Mouse (Mus musculus): Measurements from ENCODE around the gene Syt1.

Gene Syt1

GRCm38 (mm10) chr10:108596162-108596927, 414.4 kb downstream of the Syt1 start:
- POLR2A ChIA-PET = interaction anchor here in 1 of 4 experiments (0.6 to 1.0 kb wide), 2 partner anchors 15 to 193 kb away, joined by 3 to 5 read pairs; no protein-coding TSS in a partner anchor
- CTCF ChIA-PET = interaction anchor here in 1 of 4 experiments (0.6 kb wide), 1 partner anchor 124 kb away, joined by 6 read pairs; no protein-coding TSS in a partner anchor

- ChIA-PET POLR2A (interaction anchor here in 1 of 4 experiments (0.6 to 1.2 kb wide), 2 partner anchors 12 to 20 kb away, joined by 3 read pairs; no protein-coding TSS in a partner anchor), CTCF (no interaction called here)
These were observed 421.4 kb downstream of the Syt1 start for GRCm38 (mm10) chr10:108589355-108589754.

DNA sequence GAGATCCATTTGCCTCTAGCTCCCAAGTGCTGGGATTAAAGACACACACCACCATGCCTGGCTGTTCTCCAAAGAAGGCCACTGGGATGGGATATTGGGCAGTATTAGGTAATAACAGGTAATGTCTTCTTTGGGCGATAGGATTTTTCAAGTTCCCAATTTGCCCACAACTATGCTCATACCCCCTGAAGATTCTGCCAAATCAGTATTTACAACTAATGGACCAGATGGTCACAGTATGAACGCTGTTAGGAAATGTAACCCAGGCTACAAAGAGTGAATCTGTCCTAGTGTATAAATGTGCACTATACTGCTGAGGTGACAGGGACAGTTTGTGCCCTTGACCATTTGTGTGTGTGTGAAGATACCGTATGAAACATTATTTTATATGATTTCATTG, 421.9 kb downstream of the Syt1 start:
- ChIA-PET POLR2A (no interaction called here), CTCF (no interaction called here)

DNA sequence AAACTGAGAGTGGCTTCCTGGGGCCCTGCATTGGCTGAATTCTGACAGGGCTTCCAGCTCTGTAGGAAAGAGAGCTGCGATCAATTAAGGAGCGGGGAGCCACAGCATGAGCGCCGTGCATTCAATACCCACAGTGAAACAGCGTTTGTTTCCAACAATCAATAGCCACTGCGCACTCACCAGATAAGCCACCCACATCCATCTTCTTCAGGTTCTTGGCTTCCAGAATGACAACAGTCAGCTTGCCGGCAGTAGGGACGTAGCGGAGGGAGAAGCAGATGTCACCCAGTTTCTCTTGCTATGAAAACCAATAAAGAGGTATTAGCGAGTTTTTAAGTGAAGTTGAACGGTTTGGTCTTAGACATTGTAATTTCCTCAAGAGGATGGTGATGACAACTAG, 427.1 kb downstream of the Syt1 start:
- POLR2A ChIA-PET = no interaction called here
- CTCF ChIA-PET = no interaction called here

GRCm38 (mm10) chr10:108582397-108582730, 428.4 kb downstream of the Syt1 start:
- POLR2A ChIA-PET = no interaction called here
- CTCF ChIA-PET = no interaction called here

GRCm38 (mm10) chr10:108581555-108582396, 429.0 kb downstream of the Syt1 start:
- ChIA-PET POLR2A (interaction anchor here in 1 of 4 experiments (0.7 kb wide), 1 partner anchor 15 kb away, joined by 5 read pairs; no protein-coding TSS in a partner anchor), CTCF (interaction anchor here in 1 of 4 experiments (0.5 kb wide), 1 partner anchor 146 kb away, joined by 5 read pairs; no protein-coding TSS in a partner anchor)

DNA sequence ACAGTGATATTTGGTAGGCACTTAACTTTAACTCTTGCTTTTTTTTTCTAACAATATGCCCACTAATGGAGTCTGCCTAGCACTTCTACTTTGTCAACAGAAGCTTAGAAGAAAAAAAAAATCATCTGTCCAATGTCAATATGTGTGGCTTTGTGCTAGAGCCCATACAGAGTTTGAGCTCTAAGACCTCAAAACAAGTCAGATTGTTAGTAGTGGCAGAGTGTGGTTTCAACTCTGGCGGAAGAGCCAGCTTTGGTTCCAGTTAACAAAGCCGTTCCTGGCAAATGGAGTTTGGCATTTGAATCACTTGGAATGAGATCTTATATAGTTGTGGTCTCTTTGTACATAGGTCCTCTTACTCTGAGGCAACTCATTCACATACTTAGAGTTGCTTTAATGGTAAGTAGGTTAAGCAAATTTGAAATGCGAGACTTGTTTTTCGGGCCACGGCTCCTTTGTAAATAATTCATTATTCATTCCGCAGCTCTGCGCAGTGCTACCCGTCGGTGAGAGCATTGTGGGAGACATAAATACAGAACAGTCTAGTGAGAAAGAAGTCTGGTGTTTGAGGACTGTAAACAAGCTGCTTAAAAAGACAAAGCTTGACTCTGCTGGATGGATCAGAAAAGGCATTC, 429.9 kb downstream of the Syt1 start:
- POLR2A ChIA-PET = no interaction called here
- CTCF ChIA-PET = no interaction called here

DNA sequence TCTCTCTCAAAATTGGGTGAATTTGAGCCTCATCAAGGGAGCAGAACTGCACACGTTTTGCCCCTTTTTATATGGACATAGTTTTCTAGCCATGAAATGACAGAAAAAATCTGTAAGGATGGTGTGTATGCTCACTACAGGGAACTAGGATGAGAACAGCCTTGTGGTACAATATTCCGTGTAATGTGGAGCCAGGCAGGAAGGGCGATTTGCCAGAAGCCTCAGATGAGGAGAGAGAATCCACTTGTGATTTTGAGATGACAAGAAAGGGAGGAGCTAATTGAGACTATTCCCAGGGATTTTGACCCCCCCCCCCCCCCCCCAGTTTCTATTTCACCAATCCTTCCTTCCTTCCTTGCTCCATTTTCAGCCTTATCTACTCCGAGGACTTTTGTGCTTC, 431.4 kb downstream of the Syt1 start:
- CTCF ChIA-PET = no interaction called here

DNA sequence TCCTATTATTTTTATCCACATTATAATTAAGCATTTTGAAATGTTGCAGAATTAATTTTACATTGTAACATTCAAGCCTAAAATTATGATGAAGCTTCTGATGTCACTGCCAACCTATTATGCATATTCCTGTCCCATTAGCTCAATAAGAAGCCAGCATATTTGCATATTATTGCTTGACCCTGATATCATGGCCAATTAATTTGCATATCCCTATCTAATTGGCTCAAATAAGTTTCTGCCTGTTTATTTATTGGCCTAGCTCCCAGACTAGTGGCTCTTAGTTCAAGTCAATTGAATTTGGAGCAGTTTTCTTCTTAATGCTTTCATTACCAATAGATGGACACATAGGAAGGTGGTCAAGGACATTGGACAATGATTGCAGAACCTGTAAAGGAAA, 433.2 kb downstream of the Syt1 start:
- CTCF ChIA-PET = no interaction called here
- POLR2A ChIA-PET = interaction anchor here in 1 of 4 experiments (1.0 kb wide), 1 partner anchor 13 kb away, joined by 3 read pairs; no protein-coding TSS in a partner anchor

More for the DNA sequence above, 431.4 kb downstream of the Syt1 start:
- POLR2A ChIA-PET = interaction anchor here in 1 of 4 experiments (0.6 kb wide), 1 partner anchor 413 kb away, joined by 3 read pairs; no protein-coding TSS in a partner anchor

DNA sequence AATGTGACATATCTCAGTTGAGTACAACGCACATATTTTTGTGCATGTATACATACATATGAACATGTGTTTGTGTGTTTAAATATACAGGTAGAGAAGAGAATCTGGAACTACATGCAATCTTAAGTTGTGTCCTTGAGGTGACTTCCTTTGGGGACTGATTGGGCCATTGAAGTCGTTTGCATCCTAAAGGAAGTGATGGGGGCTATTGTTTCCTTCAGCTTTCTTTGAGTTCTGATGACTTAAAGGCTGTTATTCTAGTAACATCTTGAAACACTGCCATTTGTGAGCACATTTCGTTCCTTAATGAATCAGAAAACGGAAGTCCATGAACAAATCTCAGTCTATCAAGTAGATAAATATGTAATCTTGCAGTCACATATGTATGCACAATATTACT, 438.0 kb downstream of the Syt1 start:
- ChIA-PET POLR2A (no interaction called here), CTCF (no interaction called here)

DNA sequence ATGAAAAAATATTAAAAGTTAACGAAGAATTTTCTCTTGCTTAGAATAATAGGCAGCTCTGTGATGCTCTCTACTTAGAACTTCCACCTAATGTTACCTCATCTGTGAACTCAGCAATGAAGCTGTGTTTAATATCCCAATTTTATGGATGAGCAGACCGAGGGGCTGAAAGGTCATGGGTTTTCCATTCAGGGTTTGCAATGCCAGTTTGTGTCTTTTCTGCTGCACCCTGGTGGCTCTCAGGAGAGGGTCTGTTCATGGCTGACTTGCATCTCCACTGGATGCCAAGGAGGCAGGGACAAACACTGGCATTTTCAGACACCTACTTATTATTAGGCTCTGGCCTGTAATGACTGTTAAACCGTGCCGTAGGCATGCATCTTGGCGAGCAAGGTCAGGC, 439.7 kb downstream of the Syt1 start:
- POLR2A ChIA-PET = no interaction called here
- CTCF ChIA-PET = no interaction called here

GRCm38 (mm10) chr10:108569568-108570139, 441.1 kb downstream of the Syt1 start:
- POLR2A ChIA-PET = interaction anchor here in 2 of 4 experiments (0.6 to 2.3 kb wide), 7 partner anchors 272 to 1359 kb away, joined by 3 to 8 read pairs (median 4); no protein-coding TSS in a partner anchor
- CTCF ChIA-PET = interaction anchor here in 3 of 4 experiments (0.5 to 0.9 kb wide), 4 partner anchors 10 to 333 kb away, joined by 3 to 4 read pairs (median 3); no protein-coding TSS in a partner anchor

GRCm38 (mm10) chr10:108568925-108569324, 441.9 kb downstream of the Syt1 start:
- ChIA-PET POLR2A (interaction anchor here in 1 of 4 experiments (0.7 to 2.3 kb wide), 7 partner anchors 21 to 283 kb away, joined by 3 to 8 read pairs (median 3); no protein-coding TSS in a partner anchor), CTCF (interaction anchor here in 1 of 4 experiments (0.6 kb wide), 1 partner anchor 30 kb away, joined by 3 read pairs; no protein-coding TSS in a partner anchor)

DNA sequence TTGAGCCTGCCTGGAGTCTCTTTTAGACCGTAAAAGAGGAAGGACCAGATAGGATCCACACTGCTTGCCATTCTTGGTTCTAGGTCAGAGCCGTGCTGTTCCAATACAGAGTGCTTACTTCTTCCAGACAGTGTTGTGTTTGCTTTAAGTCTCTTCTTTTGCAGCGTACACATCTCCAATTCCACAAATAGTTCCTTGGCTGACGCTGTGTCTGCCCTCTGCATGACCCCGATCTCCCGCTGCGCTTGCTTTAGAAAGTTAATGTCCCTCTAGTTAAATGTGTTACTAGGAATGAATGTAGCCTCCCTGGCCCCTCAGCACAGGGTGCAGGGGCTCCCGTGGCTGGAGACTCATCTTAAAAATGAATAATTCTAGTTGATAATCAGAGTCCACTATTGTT, 442.6 kb downstream of the Syt1 start:
- ChIA-PET POLR2A (interaction anchor here in 1 of 4 experiments (0.8 to 2.3 kb wide), 5 partner anchors 53 to 283 kb away, joined by 3 to 8 read pairs (median 3); no protein-coding TSS in a partner anchor), CTCF (no interaction called here)

DNA sequence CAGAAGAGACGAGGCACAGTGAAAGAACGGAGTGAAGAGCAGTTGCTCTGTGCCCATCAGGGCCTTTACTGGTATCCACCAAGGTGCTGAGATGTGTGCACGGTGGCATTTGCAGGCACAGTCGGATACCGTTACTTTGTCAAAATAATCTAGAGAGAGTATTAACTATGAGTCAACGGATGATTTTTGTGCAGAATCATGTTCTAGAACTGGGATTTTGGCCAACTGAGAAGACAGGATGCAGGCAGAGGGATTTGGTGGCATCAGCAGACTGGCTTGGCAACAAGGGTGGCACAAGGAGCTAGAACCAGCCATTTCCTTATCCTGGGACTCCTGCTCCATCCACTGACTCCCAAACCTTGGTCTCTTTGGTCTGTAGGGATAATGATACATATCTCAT, 443.3 kb downstream of the Syt1 start:
- CTCF ChIA-PET = no interaction called here
- POLR2A ChIA-PET = interaction anchor here in 1 of 4 experiments (0.7 to 1.2 kb wide), 2 partner anchors 274 to 278 kb away, joined by 3 read pairs; no protein-coding TSS in a partner anchor

DNA sequence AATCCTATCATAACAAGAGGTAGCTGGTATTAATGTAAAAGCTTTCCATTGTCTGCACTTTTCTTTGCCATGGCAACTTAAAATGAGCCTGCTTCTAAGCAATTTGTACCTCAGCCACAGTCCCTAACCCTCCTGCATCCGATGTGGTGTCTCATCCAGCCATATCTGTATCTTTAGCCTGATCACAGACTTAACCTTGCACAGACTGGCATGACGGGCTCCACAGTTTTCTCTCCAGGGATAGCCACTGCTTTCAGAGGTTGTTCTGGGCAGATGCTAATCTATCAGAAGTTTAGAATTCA, 451.2 kb downstream of the Syt1 start:
- ChIA-PET CTCF (interaction anchor here in 1 of 4 experiments (1.3 kb wide), 1 partner anchor 10 kb away, joined by 3 read pairs; no protein-coding TSS in a partner anchor), POLR2A (no interaction called here)

DNA sequence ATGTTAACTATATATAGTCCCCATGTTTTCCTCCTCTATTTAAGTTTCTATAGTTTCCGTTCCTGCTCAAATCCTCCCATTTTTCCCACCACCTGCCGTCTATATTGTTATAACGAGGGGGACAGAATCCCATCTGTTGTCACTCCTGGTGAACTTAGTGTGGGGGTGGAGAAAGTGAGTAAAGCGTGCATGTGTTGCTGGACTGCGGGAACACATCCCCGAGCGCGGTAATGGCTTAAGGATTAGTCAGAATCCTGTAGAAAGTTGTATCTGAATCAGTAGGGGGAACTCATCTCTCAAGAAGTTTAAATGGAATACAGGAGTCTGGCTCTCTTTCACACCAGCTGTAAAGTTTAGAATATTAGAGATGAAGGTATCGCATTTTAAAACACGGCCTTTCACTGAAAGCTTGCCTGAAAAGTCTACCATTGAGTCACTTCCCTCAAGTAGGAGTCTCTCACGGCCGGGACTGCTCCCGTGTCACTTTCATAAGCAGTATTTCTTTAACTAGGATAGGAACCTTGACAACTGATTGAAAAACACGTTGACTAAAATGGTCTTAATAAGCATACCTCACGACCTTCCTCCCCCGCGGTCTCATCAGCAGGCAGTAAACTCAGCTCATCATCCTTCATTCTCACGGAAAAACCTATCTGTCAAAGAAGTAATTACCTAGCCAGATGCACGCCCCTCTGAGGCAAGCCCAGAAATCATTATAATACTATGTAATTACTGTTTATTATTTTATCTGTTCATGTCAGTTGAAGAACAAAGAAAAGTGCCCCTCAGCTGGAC, 451.8 kb downstream of the Syt1 start:
- ChIA-PET POLR2A (no interaction called here), CTCF (interaction anchor here in 1 of 4 experiments (1.3 kb wide), 1 partner anchor 11 kb away, joined by 3 read pairs; no protein-coding TSS in a partner anchor)

- POLR2A ChIA-PET = interaction anchor here in 1 of 4 experiments (0.7 kb wide), 1 partner anchor 688 kb away, joined by 3 read pairs; no protein-coding TSS in a partner anchor
- CTCF ChIA-PET = interaction anchor here in 2 of 4 experiments (0.6 to 0.8 kb wide), 5 partner anchors 12 to 1843 kb away, joined by 3 to 5 read pairs (median 4); no protein-coding TSS in a partner anchor
These were observed 458.2 kb downstream of the Syt1 start for GRCm38 (mm10) chr10:108552544-108552943.

All from embryonic stem cell, embryonic (primary cell).